Mouse (Mus musculus) small intestine, adult 2 months (tissue): ENCODE measurements at regions not wholly inside any gene's neighbourhood (a gene's known extent, or its start where the extent isn't known, plus 50 kb on each side); places are given as distances from the start of the nearest gene placed in this dataset.

Source experiments
- CTCF ChIP-seq: fragments of 200-500 bp; IDR thresholded peaks from 2 replicates; pipeline ENCODE4 v1.5.1; 2012; ENCODE audit warnings: low read depth, mild to moderate bottlenecking, control low read depth, inconsistent platforms, low read length, moderate library complexity, mixed read lengths; ENCODE audit not compliant: insufficient replicate concordance, insufficient read length; ENCODE audit errors: extremely low read depth
- POLR2A ChIP-seq: fragments of 200-500 bp; IDR thresholded peaks from 2 replicates; pipeline ENCODE4 v1.6.1; 2012; ENCODE audit warnings: low read depth, mild to moderate bottlenecking, control low read depth, inconsistent platforms, low read length, moderate library complexity

DNA sequence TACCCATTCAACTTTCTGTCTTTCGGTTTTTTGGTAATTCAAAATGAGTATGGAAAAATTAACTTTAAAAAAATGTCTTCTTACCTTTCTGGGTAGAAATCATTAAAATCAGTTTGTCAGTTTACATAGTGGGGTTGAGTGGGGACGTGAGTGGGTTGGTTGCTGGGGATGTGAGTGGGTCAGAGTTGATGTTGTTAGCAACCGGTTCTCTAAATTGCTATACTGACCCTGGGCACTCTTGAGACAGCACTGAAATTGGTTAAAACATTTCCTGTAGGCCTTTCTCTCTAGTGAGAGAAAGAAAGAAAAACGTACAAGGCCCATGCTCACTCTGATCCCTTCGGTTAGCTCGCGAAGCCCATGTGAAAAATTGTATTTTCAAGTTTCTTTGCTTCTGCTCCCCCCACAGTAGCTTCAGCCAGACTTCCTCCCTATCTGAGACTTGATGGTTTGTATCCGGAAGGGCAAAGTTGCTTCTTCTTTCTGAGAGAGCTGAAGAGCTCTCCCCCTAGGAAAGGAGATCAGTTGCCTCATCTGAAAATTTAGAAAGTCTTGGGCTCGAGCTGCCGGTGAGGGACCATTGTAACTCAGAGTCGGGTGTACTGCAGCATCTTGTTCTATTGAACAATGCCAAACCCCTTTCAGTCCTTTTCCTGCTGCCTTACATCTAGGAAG lies 63.5 kb downstream of the Tmsb4x start:
- TF ChIP-seq CTCF (no peak), POLR2A (no peak)
